Mouse (Mus musculus): ENCODE results near the gene Slc24a2.

GRCm38 (mm10) chr4:87218196-87218595 lies 12.1 kb downstream of the Slc24a2 start:
- TF ChIP-seq POLR2A (IDR thresholded peaks at IDR 0.05; ENCODE audit: borderline replicate concordance, extremely low read depth, low read depth, low read length) (no peak), CTCF (IDR thresholded peaks at IDR 0.05; ENCODE audit: insufficient read depth, low read length) (no peak)
